Mouse (Mus musculus): Measurements from ENCODE around the gene Vamp4. TPM values are rescaled to one million over a fixed set of nuclear protein-coding genes. Genes with fewer than 3 reads are reported as not detected.
"Not testable (repeated sequence)": the region's sequence is repeated elsewhere in the genome, so short reads cannot be mapped to it uniquely, and the experiment has no call there.

The Vamp4 gene
- total and polyA plus RNA-seq, 2 experiments from 2014 or later = 4.1 to 26.4 TPM

DNA sequence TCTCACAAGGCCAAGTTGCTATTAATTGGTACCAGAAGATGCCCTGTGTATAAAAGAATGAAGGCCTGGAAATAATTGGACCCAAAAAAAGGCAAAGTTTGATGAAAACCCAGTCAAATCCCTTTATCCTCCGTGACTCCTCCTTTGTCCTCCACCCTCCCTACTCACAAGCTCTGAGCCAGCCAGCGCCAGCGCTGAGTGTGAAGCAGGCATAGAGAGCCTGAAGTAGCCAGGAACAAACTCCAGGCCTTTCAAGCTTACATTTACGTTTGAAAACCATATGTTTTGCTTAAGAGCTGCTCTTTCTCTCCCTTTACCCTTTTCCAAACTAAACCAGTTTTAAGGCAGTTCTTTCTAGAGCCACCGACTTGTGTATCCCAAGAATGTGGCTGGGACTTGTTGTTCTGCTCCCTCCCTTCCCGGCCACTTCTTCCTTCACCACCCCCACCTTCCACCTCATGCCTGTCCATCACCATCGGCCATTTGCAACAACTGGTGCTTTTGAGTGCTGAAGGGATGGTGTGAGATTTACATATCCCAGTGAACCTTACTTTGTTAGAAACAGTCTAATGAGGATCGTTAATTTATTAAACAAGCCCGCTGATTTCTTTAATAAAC lies 39.4 kb downstream of the Vamp4 start:
- no peaks in the 10 kb centered on the region for H3K9me3 ChIP-seq (replicated peaks; ENCODE audit: control insufficient read depth, low read length)
- no peaks in the 10 kb centered on the region for H3K36me3 ChIP-seq (replicated peaks; ENCODE audit: control insufficient read depth, insufficient read depth, low read length)
- no peak overlapping the region for H3K4me2 ChIP-seq (ENCODE audit: low read depth, low read length)
- no peak overlapping the region for H3K4me3 ChIP-seq (ENCODE audit: low read depth, low read length)
- TF ChIP-seq CTCF (IDR thresholded peaks at IDR 0.05; ENCODE audit: low read depth) = no peak
- H3K27me3 ChIP-seq (ENCODE audit: control insufficient read depth, insufficient read depth, low read length) = no peaks in the 10 kb centered on the region
- ATAC-seq (ENCODE audit: insufficient read depth, low read depth) (no peak), DNase-seq (ENCODE audit: low spot score) (no peak)
- WGBS = 37% methylated on average over 9 of the region's 9 CpGs
- no peak overlapping the region for H3K27ac ChIP-seq (ENCODE audit: low read depth)
- no peak overlapping the region for H3K9ac ChIP-seq (replicated peaks; ENCODE audit: low read depth, low read length)
- no peaks in the 10 kb centered on the region for H3K4me1 ChIP-seq (ENCODE audit: control insufficient read depth, insufficient read depth)

DNA sequence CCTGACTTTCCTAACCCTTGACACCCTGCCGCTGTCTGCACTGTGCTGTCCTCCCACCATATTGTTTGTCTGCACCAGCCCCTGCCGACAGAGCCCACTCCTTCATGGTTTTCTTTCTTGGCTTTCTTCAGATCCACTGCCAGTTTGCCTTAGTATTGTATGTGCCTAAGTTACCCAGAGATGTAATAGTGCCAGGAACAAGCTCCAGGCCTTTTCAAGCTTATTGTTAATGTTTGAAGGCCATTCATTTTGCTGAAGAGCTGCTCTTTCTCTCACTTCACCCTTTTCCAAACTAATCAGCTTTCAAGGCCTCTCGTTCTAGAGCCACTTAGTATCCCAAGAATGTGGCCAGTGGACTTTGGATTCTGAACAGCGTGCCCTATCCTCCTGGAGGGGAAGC lies 40.9 kb downstream of the Vamp4 start:
- no peak overlapping the region for H3K4me3 ChIP-seq (ENCODE audit: low read depth, low read length)
- no peaks in the 10 kb centered on the region for H3K9me3 ChIP-seq (replicated peaks; ENCODE audit: control insufficient read depth, low read length)
- DNase-seq (ENCODE audit: low spot score) (no peak), ATAC-seq (ENCODE audit: insufficient read depth, low read depth) (no peak)
- H3K27ac ChIP-seq (ENCODE audit: low read depth) = no peak overlapping the region
- WGBS = 62% methylated on average over 4 of the region's 4 CpGs
- H3K4me2 ChIP-seq (ENCODE audit: low read depth, low read length) = no peak overlapping the region
- H3K27me3 ChIP-seq (ENCODE audit: control insufficient read depth, insufficient read depth, low read length) = no peaks in the 10 kb centered on the region
- H3K9ac ChIP-seq (replicated peaks; ENCODE audit: low read depth, low read length) = no peak overlapping the region
- TF ChIP-seq CTCF (IDR thresholded peaks at IDR 0.05; ENCODE audit: low read depth) (no peak), EP300 (IDR thresholded peaks at IDR 0.05; ENCODE audit: low read depth) (no peak)
- no peaks in the 10 kb centered on the region for H3K4me1 ChIP-seq (ENCODE audit: control insufficient read depth, insufficient read depth)
- H3K36me3 ChIP-seq (replicated peaks; ENCODE audit: control insufficient read depth, insufficient read depth, low read length) = no peaks in the 10 kb centered on the region

DNA sequence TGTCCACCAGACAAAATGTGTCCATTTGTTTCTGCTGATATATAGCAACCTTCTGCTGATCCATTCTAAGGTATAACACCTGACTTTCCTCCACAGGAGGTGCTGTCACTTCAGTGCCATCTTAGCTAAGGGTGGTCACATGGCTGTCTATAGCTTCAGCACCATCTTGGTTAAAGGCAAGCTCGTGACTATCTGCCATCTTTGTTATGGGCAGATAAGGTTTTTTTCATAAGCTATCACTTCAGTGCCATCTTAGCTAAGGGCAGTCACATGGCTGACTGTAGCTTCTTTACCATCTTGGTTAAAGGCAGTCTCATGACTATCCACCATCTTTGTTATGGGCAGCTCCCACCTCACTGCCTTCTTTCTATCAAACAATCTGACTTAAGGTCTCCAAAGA lies 45.2 kb downstream of the Vamp4 start:
- Histone ChIP-seq H3K4me3 (ENCODE audit: low read depth, low read length) (no peak overlapping the region), H3K36me3 (replicated peaks; ENCODE audit: control insufficient read depth, insufficient read depth, low read length) (no peaks in the 10 kb centered on the region), H3K9ac (replicated peaks; ENCODE audit: low read depth, low read length) (no peak overlapping the region), H3K4me1 (ENCODE audit: control insufficient read depth, insufficient read depth) (no peaks in the 10 kb centered on the region), H3K27ac (ENCODE audit: low read depth) (no peak overlapping the region), H3K4me2 (ENCODE audit: low read depth, low read length) (no peak overlapping the region), H3K27me3 (ENCODE audit: control insufficient read depth, insufficient read depth, low read length) (no peaks in the 10 kb centered on the region), H3K9me3 (replicated peaks; ENCODE audit: control insufficient read depth, low read length) (no peaks in the 10 kb centered on the region)
- WGBS = 65% methylated on average over 1 of the region's 1 CpGs
- no peak for ATAC-seq (ENCODE audit: insufficient read depth, low read depth)
- no peak for DNase-seq (ENCODE audit: low spot score)
- TF ChIP-seq EP300 (IDR thresholded peaks at IDR 0.05; ENCODE audit: low read depth) = no peak
- TF ChIP-seq CTCF (IDR thresholded peaks at IDR 0.05; ENCODE audit: low read depth) = no peak

DNA sequence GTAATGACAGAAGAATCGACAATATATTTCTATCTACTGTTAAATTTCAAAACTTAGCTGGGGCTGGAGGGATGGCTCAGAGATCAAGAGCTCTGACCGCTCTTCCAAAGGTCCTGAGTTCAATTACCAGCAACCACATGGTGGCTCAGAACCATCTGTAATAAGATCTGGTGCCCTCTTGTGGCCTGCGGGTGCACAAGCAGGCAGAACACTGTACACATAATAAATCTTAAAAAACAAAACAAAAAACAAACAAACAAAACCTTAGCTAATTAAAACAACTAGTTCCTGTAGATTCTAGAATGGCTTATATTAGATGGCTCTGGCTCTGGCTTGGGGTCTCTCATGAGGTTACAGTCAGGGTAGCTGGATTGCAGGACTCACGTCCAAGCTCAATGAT lies 50.2 kb downstream of the Vamp4 start:
- no peaks in the 10 kb centered on the region for H3K36me3 ChIP-seq (replicated peaks; ENCODE audit: control insufficient read depth, insufficient read depth, low read length)
- no peaks in the 10 kb centered on the region for H3K4me1 ChIP-seq (ENCODE audit: control insufficient read depth, insufficient read depth)
- ATAC-seq (ENCODE audit: insufficient read depth, low read depth) (no peak), DNase-seq (ENCODE audit: low spot score) (no peak)
- H3K27ac ChIP-seq (ENCODE audit: low read depth) = no peak overlapping the region
- H3K4me2 ChIP-seq (ENCODE audit: low read depth, low read length) = no peak overlapping the region
- no peaks in the 10 kb centered on the region for H3K27me3 ChIP-seq (ENCODE audit: control insufficient read depth, insufficient read depth, low read length)
- 0 out of 2 replicates have a peak, but pooled peaks have one; percentile 10 for TF ChIP-seq CTCF (IDR thresholded peaks at IDR 0.05; ENCODE audit: low read depth)
- no peak for TF ChIP-seq EP300 (IDR thresholded peaks at IDR 0.05; ENCODE audit: low read depth)
- no peak overlapping the region for H3K4me3 ChIP-seq (ENCODE audit: low read depth, low read length)
- WGBS = 64% methylated on average over 4 of the region's 4 CpGs
- no peaks in the 10 kb centered on the region for H3K9me3 ChIP-seq (replicated peaks; ENCODE audit: control insufficient read depth, low read length)
- H3K9ac ChIP-seq (replicated peaks; ENCODE audit: low read depth, low read length) = no peak overlapping the region

DNA sequence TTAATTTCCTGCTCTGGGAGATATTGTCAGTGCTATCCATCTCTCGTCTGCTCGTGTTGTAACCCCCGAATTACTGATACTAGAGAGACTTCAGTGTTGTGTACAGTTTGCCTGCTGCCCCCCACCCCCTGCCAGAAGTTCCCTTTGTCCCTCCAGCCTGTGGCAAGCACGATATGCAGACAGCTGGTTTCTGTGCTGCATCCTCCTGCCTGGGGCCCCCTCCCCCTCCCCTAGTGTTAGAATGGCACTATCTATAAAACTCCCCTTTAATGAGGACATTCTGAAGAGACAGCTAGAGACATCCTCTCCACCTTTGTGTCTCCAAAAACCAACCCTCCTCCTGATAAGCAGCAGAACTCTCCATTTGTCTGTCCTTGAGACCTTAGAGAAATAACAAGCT lies 53.6 kb downstream of the Vamp4 start:
- Histone ChIP-seq H3K9ac (replicated peaks; ENCODE audit: low read depth, low read length) (no peak overlapping the region), H3K4me1 (ENCODE audit: control insufficient read depth, insufficient read depth) (no peaks in the 10 kb centered on the region), H3K4me2 (ENCODE audit: low read depth, low read length) (no peak overlapping the region), H3K4me3 (ENCODE audit: low read depth, low read length) (no peak overlapping the region), H3K27me3 (ENCODE audit: control insufficient read depth, insufficient read depth, low read length) (no peaks in the 10 kb centered on the region), H3K9me3 (replicated peaks; ENCODE audit: control insufficient read depth, low read length) (no peaks in the 10 kb centered on the region), H3K36me3 (replicated peaks; ENCODE audit: control insufficient read depth, insufficient read depth, low read length) (no peaks in the 10 kb centered on the region), H3K27ac (ENCODE audit: low read depth) (no peak overlapping the region)
- ATAC-seq (ENCODE audit: insufficient read depth, low read depth) = no peak
- TF ChIP-seq CTCF (IDR thresholded peaks at IDR 0.05; ENCODE audit: low read depth) = no peak
- no peak for TF ChIP-seq EP300 (IDR thresholded peaks at IDR 0.05; ENCODE audit: low read depth)
- DNase-seq (ENCODE audit: low spot score) = no peak
- WGBS = 23% methylated on average over 4 of the region's 4 CpGs

DNA sequence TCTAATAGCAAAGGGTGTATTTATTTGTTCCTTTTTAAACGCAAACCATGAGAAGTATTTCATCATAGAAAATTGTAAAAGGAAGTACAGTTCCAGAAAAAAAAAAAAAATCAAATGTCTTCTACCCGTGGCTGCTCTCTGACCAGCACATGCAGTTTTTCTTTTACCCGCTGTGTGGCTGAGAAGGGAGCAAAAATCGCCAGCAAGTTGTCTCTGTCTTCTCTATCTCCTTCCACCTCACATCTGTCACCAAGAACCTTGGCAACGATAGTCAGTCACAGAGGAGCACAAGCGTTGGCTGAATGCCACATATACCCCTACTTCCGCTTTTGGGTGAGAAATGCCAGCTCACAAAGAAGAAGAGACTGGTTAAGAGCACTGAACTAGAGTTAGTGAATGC lies 54.9 kb downstream of the Vamp4 start:
- Histone ChIP-seq H3K9me3 (replicated peaks; ENCODE audit: control insufficient read depth, low read length) (no peaks in the 10 kb centered on the region), H3K36me3 (replicated peaks; ENCODE audit: control insufficient read depth, insufficient read depth, low read length) (no peaks in the 10 kb centered on the region), H3K27ac (ENCODE audit: low read depth) (no peak overlapping the region), H3K9ac (replicated peaks; ENCODE audit: low read depth, low read length) (no peak overlapping the region), H3K4me2 (ENCODE audit: low read depth, low read length) (no peak overlapping the region), H3K27me3 (ENCODE audit: control insufficient read depth, insufficient read depth, low read length) (no peaks in the 10 kb centered on the region), H3K4me1 (ENCODE audit: control insufficient read depth, insufficient read depth) (no peaks in the 10 kb centered on the region), H3K4me3 (ENCODE audit: low read depth, low read length) (no peak overlapping the region)
- WGBS = 14% methylated on average over 7 of the region's 7 CpGs
- TF ChIP-seq EP300 (IDR thresholded peaks at IDR 0.05; ENCODE audit: low read depth) (no peak), CTCF (IDR thresholded peaks at IDR 0.05; ENCODE audit: low read depth) (no peak)
- DNase-seq (ENCODE audit: low spot score) = peak; percentile 10
- no peak for ATAC-seq (ENCODE audit: insufficient read depth, low read depth)

DNA sequence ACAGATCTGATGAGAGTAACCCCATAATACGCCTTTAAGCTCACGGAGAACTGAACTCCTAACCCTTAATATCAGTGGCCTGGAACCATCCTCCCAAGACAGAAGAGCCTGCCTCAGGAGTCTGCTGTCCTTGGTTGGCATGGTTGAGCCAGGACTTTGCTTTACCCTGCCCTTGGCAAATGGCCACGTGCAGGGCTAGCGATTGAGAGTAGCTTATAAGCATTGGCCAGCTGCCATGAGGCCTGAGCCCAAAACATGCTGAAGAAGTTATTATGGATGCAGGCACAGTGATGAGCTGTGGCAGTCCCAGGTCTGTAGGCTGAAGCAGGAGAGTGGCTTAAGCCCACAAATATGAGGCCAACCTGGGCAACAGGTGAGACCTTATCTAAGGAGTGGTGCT lies 57.5 kb downstream of the Vamp4 start:
- 66% methylated on average over 4 of the region's 4 CpGs for WGBS
- not testable (repeated sequence) for H3K27ac ChIP-seq (ENCODE audit: low read depth); H3K36me3 ChIP-seq (replicated peaks; ENCODE audit: control insufficient read depth, insufficient read depth, low read length); H3K4me2 ChIP-seq (ENCODE audit: low read depth, low read length); H3K4me3 ChIP-seq (ENCODE audit: low read depth, low read length); H3K4me1 ChIP-seq (ENCODE audit: control insufficient read depth, insufficient read depth); ATAC-seq (ENCODE audit: insufficient read depth, low read depth); H3K9ac ChIP-seq (replicated peaks; ENCODE audit: low read depth, low read length); H3K27me3 ChIP-seq (ENCODE audit: control insufficient read depth, insufficient read depth, low read length); DNase-seq (ENCODE audit: low spot score); H3K9me3 ChIP-seq (replicated peaks; ENCODE audit: control insufficient read depth, low read length)

DNA sequence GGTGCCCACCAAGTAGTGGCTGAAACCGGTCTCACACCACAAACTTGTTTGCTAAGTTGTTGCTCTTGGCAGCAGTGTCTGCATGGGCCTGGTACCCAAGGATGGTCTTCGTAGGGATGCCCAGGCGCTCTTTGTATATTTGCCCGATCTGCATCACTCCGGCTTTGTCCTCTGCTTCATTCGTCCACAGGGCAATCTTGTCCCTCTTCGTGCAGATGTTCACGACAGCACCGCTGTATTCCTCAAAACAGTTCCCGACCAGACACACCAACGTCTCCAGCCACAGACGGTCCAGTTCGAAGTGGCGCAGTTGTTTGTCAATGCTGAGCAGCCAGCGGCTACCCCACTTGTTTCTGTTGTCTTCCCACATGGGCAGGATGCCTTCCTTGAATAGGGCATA lies 58.0 kb downstream of the Vamp4 start:
- not testable (repeated sequence) for H3K9me3 ChIP-seq (replicated peaks; ENCODE audit: control insufficient read depth, low read length); H3K9ac ChIP-seq (replicated peaks; ENCODE audit: low read depth, low read length); H3K4me2 ChIP-seq (ENCODE audit: low read depth, low read length); DNase-seq (ENCODE audit: low spot score); H3K4me1 ChIP-seq (ENCODE audit: control insufficient read depth, insufficient read depth); H3K27ac ChIP-seq (ENCODE audit: low read depth); H3K36me3 ChIP-seq (replicated peaks; ENCODE audit: control insufficient read depth, insufficient read depth, low read length); ATAC-seq (ENCODE audit: insufficient read depth, low read depth); H3K4me3 ChIP-seq (ENCODE audit: low read depth, low read length); H3K27me3 ChIP-seq (ENCODE audit: control insufficient read depth, insufficient read depth, low read length)
- WGBS = 92% methylated on average over 15 of the region's 15 CpGs

Data from heart, postnatal 0 days (tissue).